Mouse (Mus musculus) small intestine, adult 2 months (tissue): ENCODE data around the gene Ckap2l.

Source experiments
- CTCF ChIP-seq: fragments of 200-500 bp; IDR thresholded peaks from 2 replicates; pipeline ENCODE4 v1.5.1; 2012; ENCODE audit warnings: low read depth, mild to moderate bottlenecking, control low read depth, inconsistent platforms, low read length, moderate library complexity, mixed read lengths; ENCODE audit not compliant: insufficient replicate concordance, insufficient read length; ENCODE audit errors: extremely low read depth
- POLR2A ChIP-seq: fragments of 200-500 bp; IDR thresholded peaks from 2 replicates; pipeline ENCODE4 v1.6.1; 2012; ENCODE audit warnings: low read depth, mild to moderate bottlenecking, control low read depth, inconsistent platforms, low read length, moderate library complexity

- TF ChIP-seq CTCF (no peak), POLR2A (no peak)
These were observed 25.2 kb upstream of the Ckap2l start for GRCm38 (mm10) chr2:129322117-129322635.
